Mouse (Mus musculus) 416B (cell line): ENCODE measurements around the gene Col12a1.

Experiments used
- DNase-seq: peaks from one replicate; pipeline ENCODE4 v3.0.0; 2011; ENCODE audit warnings: low read depth

The Col12a1 gene

GRCm38 (mm10) chr9:79718481-79719370, at the start of gene Col12a1:
Gene Col12a1 (minus strand): TSS chr9:79718831.
- DNase-seq: no peak

GRCm38 (mm10) chr9:79766991-79767545, 48.4 kb upstream of the Col12a1 start:
- DNase-seq: no peak

GRCm38 (mm10) chr9:79765329-79765728, 46.7 kb upstream of the Col12a1 start:
- DNase-seq: no peak

- DNase-seq: peak; percentile 89
Measured at GRCm38 (mm10) chr9:79762519-79762918, 43.9 kb upstream of the Col12a1 start.

- DNase-seq: no peak
Measured at GRCm38 (mm10) chr9:79760076-79760475, 41.4 kb upstream of the Col12a1 start.

- DNase-seq: peak; percentile 98
Measured at GRCm38 (mm10) chr9:79759385-79760005, 40.9 kb upstream of the Col12a1 start, which contains the start of gene Cox7a2. Gene Cox7a2 (minus strand): TSS chr9:79759878.

GRCm38 (mm10) chr9:79755311-79755710, 36.7 kb upstream of the Col12a1 start:
- DNase-seq: no peak

- no peak for DNase-seq
Measured at GRCm38 (mm10) chr9:79751846-79752245, 33.2 kb upstream of the Col12a1 start.

- no peak for DNase-seq
Measured at GRCm38 (mm10) chr9:79750709-79751108, 32.1 kb upstream of the Col12a1 start.

GRCm38 (mm10) chr9:79745036-79745435, 26.4 kb upstream of the Col12a1 start:
- no peak for DNase-seq

GRCm38 (mm10) chr9:79735608-79736007, 17.0 kb upstream of the Col12a1 start:
- DNase-seq: no peak

GRCm38 (mm10) chr9:79730301-79730700, 11.7 kb upstream of the Col12a1 start:
- DNase-seq: no peak

GRCm38 (mm10) chr9:79723090-79723489, 4.5 kb upstream of the Col12a1 start:
- peak; percentile 67 for DNase-seq

GRCm38 (mm10) chr9:79721056-79721455, 2.4 kb upstream of the Col12a1 start:
- DNase-seq: peak; percentile 36

GRCm38 (mm10) chr9:79720143-79720542, 1.5 kb upstream of the Col12a1 start:
- DNase-seq: no peak

- no peak for DNase-seq
Measured at GRCm38 (mm10) chr9:79719451-79719850, 820 bp upstream of the Col12a1 start.

- DNase-seq: no peak
Measured at GRCm38 (mm10) chr9:79717836-79718475, 675 bp downstream of the Col12a1 start.

GRCm38 (mm10) chr9:79716909-79717835, 1.5 kb downstream of the Col12a1 start:
- DNase-seq: peak; percentile 51

GRCm38 (mm10) chr9:79716496-79716895, 2.1 kb downstream of the Col12a1 start:
- DNase-seq: no peak

GRCm38 (mm10) chr9:79714471-79715045, 4.1 kb downstream of the Col12a1 start:
- DNase-seq: no peak
